9 mouse cellular contexts compared by ENCODE assay signal in genomic region chr9:102721406-102721978, GRCm38 (mm10). TPM values are rescaled to one million over a fixed set of nuclear protein-coding genes. Genes with fewer than 3 reads are reported as not detected.
A peak's percentile ranks its signal among the peaks of the same experiment; 100 is the strongest.
DNase-seq lines count a peak whose midpoint lies in the region; ATAC-seq and TF ChIP-seq lines count a peak whose summit lies in the region.
"Had no signal": no experiment of that assay in that cellular context is flagged by ENCODE, and none has a peak within 500 bp of the region (broad histone marks: within the 10 kb centered on the region; RNA-seq: fewer than 3 reads in every experiment).

No protein-coding gene starts in this region.

- WGBS in kidney, embryonic 14.5 days = 55% methylated on average over 3 of the region's 3 CpGs
- 60% methylated on average over 3 of the region's 3 CpGs for WGBS in forebrain, embryonic 10.5 days
- 34% methylated on average over 3 of the region's 3 CpGs for WGBS in kidney, embryonic 16.5 days
- 27% methylated on average over 3 of the region's 3 CpGs for WGBS in midbrain, postnatal 0 days

- peaks cover 62% of the 10 kb centered on the region for H3K36me3 ChIP-seq in kidney, embryonic 14.5 days (ENCODE audit: control insufficient read depth, insufficient read depth, low read length)
- peaks cover 68% of the 10 kb centered on the region for H3K36me3 ChIP-seq in forebrain, embryonic 10.5 days (replicated peaks)
- peaks cover 56% of the 10 kb centered on the region for H3K36me3 ChIP-seq in kidney, embryonic 16.5 days (ENCODE audit: insufficient read depth, low read length)
- peaks cover 35% of the 10 kb centered on the region for H3K36me3 ChIP-seq in midbrain, postnatal 0 days (ENCODE audit: insufficient read depth, low read length)

- H3K27me3 ChIP-seq in kidney, embryonic 14.5 days (ENCODE audit: control insufficient read depth, insufficient read depth, low read length) = no peaks in the 10 kb centered on the region
- H3K27me3 ChIP-seq in forebrain, embryonic 10.5 days (ENCODE audit: poor library complexity, severe bottlenecking) = no peaks in the 10 kb centered on the region
- no peaks in the 10 kb centered on the region for H3K27me3 ChIP-seq in kidney, embryonic 16.5 days (ENCODE audit: insufficient read depth, low read length)
- H3K27me3 ChIP-seq in midbrain, postnatal 0 days (ENCODE audit: insufficient read depth, low read length) = no peaks in the 10 kb centered on the region

- no peak overlapping the region for H3K9ac ChIP-seq in kidney, embryonic 14.5 days (ENCODE audit: low read depth, low read length)
- H3K9ac ChIP-seq in kidney, embryonic 16.5 days (replicated peaks; ENCODE audit: low read length) = peak overlapping the region; percentile 52
- H3K9ac ChIP-seq in midbrain, postnatal 0 days (replicated peaks; ENCODE audit: low read length, poor library complexity, severe bottlenecking) = peak overlapping the region; percentile 98

- no peaks in the 10 kb centered on the region for H3K9me3 ChIP-seq in kidney, embryonic 14.5 days (ENCODE audit: control insufficient read depth, low read length)
- no peaks in the 10 kb centered on the region for H3K9me3 ChIP-seq in forebrain, embryonic 10.5 days
- no peaks in the 10 kb centered on the region for H3K9me3 ChIP-seq in kidney, embryonic 16.5 days (ENCODE audit: low read length)
- H3K9me3 ChIP-seq in midbrain, postnatal 0 days (ENCODE audit: low read length) = no peaks in the 10 kb centered on the region

- no peak for TF ChIP-seq CTCF in midbrain, postnatal 0 days (IDR thresholded peaks at IDR 0.05)

- DNase-seq in kidney, adult 11 months = no peak
- no peak for DNase-seq in forebrain, embryonic 10.5 days (ENCODE audit: extremely low spot score, low spot score)
- no peak for DNase-seq in midbrain, postnatal 0 days (ENCODE audit: low spot score)
- no peak for DNase-seq in ovary, adult 18-20 months (ENCODE audit: low spot score)
- DNase-seq in thymus, postnatal 25 days = no peak
- DNase-seq in cerebellum, postnatal 14 days = no peak

- H3K27ac ChIP-seq in kidney, embryonic 14.5 days (ENCODE audit: low read depth, low read length) = no peak overlapping the region; the same call in 1 of the 2 replicates
- H3K27ac ChIP-seq in forebrain, embryonic 10.5 days = peak overlapping the region; percentile 79
- peak overlapping the region; percentile 61 for H3K27ac ChIP-seq in kidney, embryonic 16.5 days (ENCODE audit: low read length)
- H3K27ac ChIP-seq in midbrain, postnatal 0 days (ENCODE audit: low read depth, low read length) = no peak overlapping the region

- peak overlapping the region; percentile 71 for H3K4me2 ChIP-seq in kidney, embryonic 14.5 days (replicated peaks; ENCODE audit: low read depth, low read length)
- H3K4me2 ChIP-seq in kidney, embryonic 16.5 days (replicated peaks; ENCODE audit: low read depth, low read length) = peak overlapping the region; percentile 83
- peak overlapping the region; percentile 95 for H3K4me2 ChIP-seq in midbrain, postnatal 0 days (ENCODE audit: low read depth, low read length, poor library complexity, severe bottlenecking)

- ATAC-seq in kidney, embryonic 14.5 days (ENCODE audit: low FRiP score, low TSS enrichment) = no peak
- ATAC-seq in kidney, embryonic 16.5 days (ENCODE audit: low FRiP score, low TSS enrichment) = no peak
- no peak for ATAC-seq in midbrain, postnatal 0 days (ENCODE audit: low FRiP score)

- H3K4me3 ChIP-seq in kidney, embryonic 14.5 days (ENCODE audit: low read length) = peak overlapping the region; percentile 21; the same call in 1 of the 2 replicates
- peak overlapping the region; percentile 67 for H3K4me3 ChIP-seq in forebrain, embryonic 10.5 days
- peak overlapping the region; percentile 94 for H3K4me3 ChIP-seq in kidney, embryonic 16.5 days (ENCODE audit: low read length)
- peak overlapping the region; percentile 93 for H3K4me3 ChIP-seq in midbrain, postnatal 0 days (ENCODE audit: low read depth, low read length)
- H3K4me3 ChIP-seq: erythroblast, embryonic 14.5 days had no signal

- peaks cover 66% of the 10 kb centered on the region for H3K4me1 ChIP-seq in kidney, embryonic 14.5 days (ENCODE audit: control insufficient read depth, insufficient read depth, low read length)
- peaks cover 88% of the 10 kb centered on the region for H3K4me1 ChIP-seq in forebrain, embryonic 10.5 days
- peaks cover 79% of the 10 kb centered on the region for H3K4me1 ChIP-seq in kidney, embryonic 16.5 days (ENCODE audit: insufficient read depth, low read length)
- peaks cover 29% of the 10 kb centered on the region for H3K4me1 ChIP-seq in midbrain, postnatal 0 days (ENCODE audit: insufficient read depth, low read length)

RNA-seq across cellular contexts. Expression of gene Amotl2, which starts 5.0 kb away (rescaled TPM):
- polyA plus RNA-seq in kidney, embryonic 14.5 days (2014; fragmentation: Nextera tagmentation; extraction: Ambion mirVana) = 20.8 and 30.1 TPM in 2 replicates
- 49.9 and 51.9 TPM in 2 replicates for polyA plus RNA-seq in forebrain, embryonic 10.5 days (2016; fragmentation: Nextera tagmentation; extraction: Ambion mirVana)
- 40.9 and 41.5 TPM in 2 replicates for polyA plus RNA-seq in kidney, embryonic 16.5 days (2015; fragmentation: Nextera tagmentation; extraction: Ambion mirVana)
- total RNA-seq in midbrain, postnatal 0 days (2014; rRNA removed) = 125 and 129 TPM in 2 replicates
- polyA plus RNA-seq in midbrain, postnatal 0 days (2015; fragmentation: Nextera tagmentation; extraction: Ambion mirVana) = 31.5 and 32.5 TPM in 2 replicates

Comparison
In these comparisons a context has a peak if more than half of its experiments do, and no peak if none do; other contexts are left out.
1. H3K27ac ChIP-seq: peak in forebrain, embryonic 10.5 days (single experiment) and kidney, embryonic 16.5 days (single experiment); none in kidney, embryonic 14.5 days (single experiment) and midbrain, postnatal 0 days (single experiment).
2. H3K4me3 ChIP-seq: peak in every context shown above with its lines; median percentile 94 in kidney, embryonic 16.5 days; 93 in midbrain, postnatal 0 days; 67 in forebrain, embryonic 10.5 days; 21 in kidney, embryonic 14.5 days.
3. Peak in every context shown above with its lines, with median percentiles within 50 percentile points of each other: H3K4me2 ChIP-seq.